Mouse (Mus musculus): ENCODE results near the gene Gm17783.
"Not testable (repeated sequence)": the region's sequence is repeated elsewhere in the genome, so short reads cannot be mapped to it uniquely, and the experiment has no call there.

The Gm17783 gene

GRCm38 (mm10) chr16:45531950-45532349 is at the start of gene Gm17783:
Gm17783 (minus strand) TSS chr16:45532050.
- no peak for DNase-seq

- no peak for DNase-seq
Observed at GRCm38 (mm10) chr16:45579883-45580282, 48.0 kb upstream of the Gm17783 start.

- DNase-seq = no peak
Observed at GRCm38 (mm10) chr16:45572307-45572706, 40.5 kb upstream of the Gm17783 start.

- no peak for DNase-seq
Observed at GRCm38 (mm10) chr16:45561747-45562146, 29.9 kb upstream of the Gm17783 start.

GRCm38 (mm10) chr16:45551579-45551978 is 19.7 kb upstream of the Gm17783 start:
- no peak for DNase-seq

GRCm38 (mm10) chr16:45547982-45548381 is 16.1 kb upstream of the Gm17783 start:
- DNase-seq = no peak

GRCm38 (mm10) chr16:45544341-45544740 is 12.5 kb upstream of the Gm17783 start:
- DNase-seq = no peak

- no peak for DNase-seq
Observed at GRCm38 (mm10) chr16:45542108-45542507, 10.3 kb upstream of the Gm17783 start.

GRCm38 (mm10) chr16:45538342-45538741 is 6.5 kb upstream of the Gm17783 start:
- not testable (repeated sequence) for DNase-seq

- DNase-seq = no peak
Observed at GRCm38 (mm10) chr16:45535009-45535408, 3.2 kb upstream of the Gm17783 start, which contains the start of gene Slc9c1. Slc9c1 (plus strand) TSS chr16:45535309.

GRCm38 (mm10) chr16:45525551-45525950 is 6.3 kb downstream of the Gm17783 start:
- no peak for DNase-seq

GRCm38 (mm10) chr16:45495326-45495725 is 36.5 kb downstream of the Gm17783 start:
- no peak for DNase-seq

- DNase-seq = no peak
Observed at GRCm38 (mm10) chr16:45492927-45493326, 38.9 kb downstream of the Gm17783 start, which contains the start of gene Gm609. Gm609 (minus strand) TSS chr16:45492969.

- DNase-seq = no peak
Observed at GRCm38 (mm10) chr16:45476991-45477390, 54.9 kb downstream of the Gm17783 start.

GRCm38 (mm10) chr16:45471836-45472235 is 60.0 kb downstream of the Gm17783 start:
- not testable (repeated sequence) for DNase-seq
